Mouse (Mus musculus) stomach, postnatal 0 days (tissue): ENCODE measurements around the gene Cplx2.

Source experiments
- CTCF ChIP-seq: IDR thresholded peaks from 2 replicates; pipeline ENCODE4 v1.5.1; 2016; ENCODE audit warnings: antibody characterized with exemption, low read depth, mild to moderate bottlenecking, moderate library complexity
- EP300 ChIP-seq: optimal IDR thresholded peaks from 2 replicates; pipeline ENCODE3; 2016; ENCODE audit warnings: antibody characterized with exemption

DNA sequence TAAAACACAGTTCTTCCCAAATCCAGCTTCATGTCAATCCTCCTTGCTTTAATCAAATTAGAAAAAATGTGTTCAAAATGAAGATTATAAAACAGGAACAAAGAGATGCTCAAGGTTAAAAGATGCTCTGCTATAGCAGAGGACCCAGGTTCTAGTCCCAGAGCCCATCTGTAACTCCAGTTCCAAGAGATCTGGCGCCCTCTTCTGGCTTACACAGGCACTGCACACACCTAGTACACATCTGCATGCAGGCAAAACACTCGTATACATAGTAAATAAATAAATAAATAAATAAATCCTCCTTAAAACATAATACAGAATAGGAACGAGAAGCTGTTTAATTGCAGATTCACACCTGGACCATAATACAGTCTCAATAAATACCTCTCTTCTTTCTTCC, 6.9 kb downstream of the Cplx2 start:
- TF ChIP-seq CTCF, result peak; percentile 51
- no peak for TF ChIP-seq EP300
